Mouse (Mus musculus): ENCODE data around the gene Gm49416. TPM values are rescaled to one million over a fixed set of nuclear protein-coding genes. Genes with fewer than 3 reads are reported as not detected.

The Gm49416 gene
- polyA plus RNA-seq, 1 experiment from 2014 or later: not detected

DNA sequence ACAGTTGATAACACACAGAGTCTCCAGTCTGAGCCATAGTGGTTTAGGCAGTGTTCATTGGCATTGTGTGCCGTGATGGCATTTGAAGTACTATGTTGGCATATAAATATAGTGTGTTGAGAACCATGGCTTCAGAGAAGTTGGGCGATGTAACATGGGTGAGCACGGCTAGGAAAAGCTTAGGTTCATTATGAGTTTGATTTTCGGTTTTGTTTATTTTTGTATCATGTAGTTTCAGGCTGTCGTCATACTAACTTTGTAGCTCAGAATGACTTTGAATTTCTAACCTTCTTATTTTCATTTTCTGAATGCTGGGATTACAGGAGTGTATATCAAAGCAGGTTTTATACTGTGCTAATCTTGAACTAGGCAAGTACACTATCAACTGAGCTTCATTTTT, 14.7 kb downstream of the Gm49416 start:
- H3K4me2 ChIP-seq: no peak overlapping the region
- 87% methylated on average over 5 of the region's 5 CpGs for WGBS
- H3K9me3 ChIP-seq: no peaks in the 10 kb centered on the region
- no peak for ATAC-seq (ENCODE audit: borderline replicate concordance, extremely low read depth, low FRiP score, low TSS enrichment)
- H3K27me3 ChIP-seq: no peaks in the 10 kb centered on the region
- peaks cover 60% of the 10 kb centered on the region for H3K36me3 ChIP-seq
- H3K9ac ChIP-seq: no peak overlapping the region
- peaks cover 13% of the 10 kb centered on the region for H3K4me1 ChIP-seq
- no peak overlapping the region for H3K4me3 ChIP-seq
- no peak overlapping the region for H3K27ac ChIP-seq

DNA sequence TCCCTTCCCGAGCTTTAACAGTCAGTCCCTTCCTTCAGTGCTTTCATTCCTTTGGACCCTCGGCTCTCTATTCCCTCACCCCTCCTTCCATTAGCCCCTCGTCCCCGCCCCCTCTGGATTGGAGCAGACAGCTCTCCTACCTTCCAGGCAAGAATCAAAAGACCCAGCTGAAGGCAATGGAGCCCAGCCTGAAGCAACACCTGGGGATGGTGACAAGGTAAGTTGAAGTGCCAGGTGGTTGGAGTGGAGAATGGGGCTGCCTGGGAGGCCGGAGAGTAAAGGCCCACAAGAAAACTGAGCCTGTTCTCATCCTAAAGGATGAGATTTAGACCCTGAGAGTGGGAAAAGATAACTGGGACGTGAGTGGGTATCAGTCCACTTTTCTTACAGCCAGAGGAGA, 19.8 kb downstream of the Gm49416 start:
- Histone ChIP-seq H3K9me3 (no peaks in the 10 kb centered on the region), H3K27me3 (no peaks in the 10 kb centered on the region), H3K36me3 (peaks cover 96% of the 10 kb centered on the region), H3K4me3 (no peak overlapping the region), H3K4me2 (no peak overlapping the region), H3K9ac (no peak overlapping the region), H3K27ac (no peak overlapping the region), H3K4me1 (no peaks in the 10 kb centered on the region)
- 88% methylated on average over 6 of the region's 6 CpGs for WGBS
- no peak for ATAC-seq (ENCODE audit: borderline replicate concordance, extremely low read depth, low FRiP score, low TSS enrichment)

DNA sequence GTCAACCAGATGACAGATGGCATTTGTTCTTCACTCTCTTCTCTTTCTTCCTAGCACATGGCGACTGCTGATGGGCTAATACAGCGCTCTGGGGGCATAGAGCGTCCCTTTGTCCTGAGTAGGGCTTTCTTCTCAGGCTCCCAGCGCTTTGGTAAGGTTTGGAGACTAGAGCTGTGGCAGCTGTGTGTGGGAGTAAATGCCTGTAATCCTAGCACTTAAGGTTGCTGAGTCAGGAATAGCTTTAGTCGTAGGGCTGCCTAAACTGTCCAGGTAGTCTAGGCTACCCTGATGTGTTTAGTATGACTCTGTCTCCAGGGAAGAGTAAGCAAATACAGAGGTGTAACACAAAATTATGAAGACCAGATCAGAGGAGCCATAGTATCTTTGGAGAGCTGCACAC, 23.1 kb downstream of the Gm49416 start:
- H3K4me2 ChIP-seq: no peak overlapping the region
- H3K4me3 ChIP-seq: no peak overlapping the region
- no peaks in the 10 kb centered on the region for H3K4me1 ChIP-seq
- no peak overlapping the region for H3K27ac ChIP-seq
- H3K36me3 ChIP-seq: peaks cover 99% of the 10 kb centered on the region
- no peaks in the 10 kb centered on the region for H3K9me3 ChIP-seq
- ATAC-seq (ENCODE audit: borderline replicate concordance, extremely low read depth, low FRiP score, low TSS enrichment): no peak
- WGBS: 93% methylated on average over 5 of the region's 5 CpGs
- H3K9ac ChIP-seq: no peak overlapping the region
- no peaks in the 10 kb centered on the region for H3K27me3 ChIP-seq

DNA sequence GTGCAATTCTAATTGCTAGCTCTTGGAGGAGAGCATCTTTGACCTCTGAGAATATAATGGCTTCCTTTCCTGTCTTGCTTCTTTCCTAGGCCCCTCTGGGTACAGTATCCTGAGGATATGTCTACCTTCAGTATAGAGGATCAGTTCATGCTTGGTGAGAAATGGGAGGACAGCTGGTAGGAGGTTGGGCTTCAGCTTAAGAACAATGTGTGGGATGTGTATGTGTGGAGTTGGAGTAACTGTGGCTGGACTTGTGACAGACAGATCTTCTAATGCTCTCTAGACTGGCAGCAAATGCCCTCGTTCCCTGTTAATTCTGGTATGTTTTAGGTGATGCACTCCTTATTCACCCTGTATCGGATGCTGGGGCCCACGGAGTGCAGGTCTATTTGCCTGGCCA, 25.5 kb downstream of the Gm49416 start:
- Histone ChIP-seq H3K27me3 (no peaks in the 10 kb centered on the region), H3K9ac (no peak overlapping the region), H3K4me1 (no peaks in the 10 kb centered on the region), H3K27ac (no peak overlapping the region), H3K36me3 (peaks cover 80% of the 10 kb centered on the region), H3K4me3 (no peak overlapping the region), H3K4me2 (no peak overlapping the region), H3K9me3 (no peaks in the 10 kb centered on the region)
- 92% methylated on average over 3 of the region's 3 CpGs for WGBS
- no peak for ATAC-seq (ENCODE audit: borderline replicate concordance, extremely low read depth, low FRiP score, low TSS enrichment)

DNA sequence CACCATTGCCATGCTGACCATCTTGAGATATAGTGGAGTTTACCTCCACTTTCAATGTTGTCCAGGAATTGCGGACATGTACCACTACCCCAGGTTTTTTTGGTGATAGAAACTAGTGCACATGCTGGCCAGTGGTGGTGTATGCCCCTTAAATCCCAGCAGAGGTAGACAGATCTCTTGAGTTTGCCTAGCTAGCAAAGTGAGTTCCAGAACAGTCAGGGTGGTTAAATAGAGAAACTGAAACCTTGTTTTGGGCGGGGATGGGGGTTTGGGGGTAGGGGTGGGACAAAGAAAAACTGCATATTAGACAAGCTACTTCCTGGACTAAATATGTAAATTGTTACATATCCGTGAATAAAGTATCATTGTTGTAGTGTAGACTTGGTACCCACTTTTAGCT, 30.3 kb downstream of the Gm49416 start:
- no peaks in the 10 kb centered on the region for H3K27me3 ChIP-seq
- 88% methylated on average over 3 of the region's 3 CpGs for WGBS
- no peak overlapping the region for H3K27ac ChIP-seq
- H3K36me3 ChIP-seq: peaks cover 38% of the 10 kb centered on the region
- no peak overlapping the region for H3K4me3 ChIP-seq
- no peak overlapping the region for H3K9ac ChIP-seq
- peaks cover 14% of the 10 kb centered on the region for H3K4me1 ChIP-seq
- no peak for ATAC-seq (ENCODE audit: borderline replicate concordance, extremely low read depth, low FRiP score, low TSS enrichment)
- no peak overlapping the region for H3K4me2 ChIP-seq
- H3K9me3 ChIP-seq: no peaks in the 10 kb centered on the region

DNA sequence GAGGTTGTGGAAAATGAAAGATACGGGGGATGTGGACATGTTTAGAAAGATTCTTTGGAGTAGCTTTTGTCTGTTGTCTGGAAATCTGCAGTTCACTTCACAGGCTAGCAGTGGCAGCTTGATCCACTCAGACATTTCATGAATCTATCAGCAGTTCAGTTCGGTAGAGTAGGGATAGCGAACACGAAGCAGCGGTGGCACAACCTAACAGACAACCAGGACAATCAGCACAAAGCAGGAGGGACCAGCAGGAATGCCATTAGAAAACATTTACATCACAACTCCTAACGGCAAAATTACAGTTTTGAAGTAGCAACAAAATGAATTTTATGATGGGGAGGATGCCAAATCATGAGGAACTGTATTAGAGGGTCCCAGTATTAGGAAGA, 31.0 kb downstream of the Gm49416 start:
- Histone ChIP-seq H3K9ac (no peak overlapping the region), H3K27ac (peak overlapping the region; percentile 91), H3K36me3 (peaks cover 31% of the 10 kb centered on the region), H3K4me3 (peak overlapping the region; percentile 83), H3K4me1 (peaks cover 14% of the 10 kb centered on the region), H3K4me2 (peak overlapping the region; percentile 72), H3K27me3 (no peaks in the 10 kb centered on the region), H3K9me3 (no peaks in the 10 kb centered on the region)
- 60% methylated on average over 6 of the region's 6 CpGs for WGBS
- ATAC-seq (ENCODE audit: borderline replicate concordance, extremely low read depth, low FRiP score, low TSS enrichment): no peak

DNA sequence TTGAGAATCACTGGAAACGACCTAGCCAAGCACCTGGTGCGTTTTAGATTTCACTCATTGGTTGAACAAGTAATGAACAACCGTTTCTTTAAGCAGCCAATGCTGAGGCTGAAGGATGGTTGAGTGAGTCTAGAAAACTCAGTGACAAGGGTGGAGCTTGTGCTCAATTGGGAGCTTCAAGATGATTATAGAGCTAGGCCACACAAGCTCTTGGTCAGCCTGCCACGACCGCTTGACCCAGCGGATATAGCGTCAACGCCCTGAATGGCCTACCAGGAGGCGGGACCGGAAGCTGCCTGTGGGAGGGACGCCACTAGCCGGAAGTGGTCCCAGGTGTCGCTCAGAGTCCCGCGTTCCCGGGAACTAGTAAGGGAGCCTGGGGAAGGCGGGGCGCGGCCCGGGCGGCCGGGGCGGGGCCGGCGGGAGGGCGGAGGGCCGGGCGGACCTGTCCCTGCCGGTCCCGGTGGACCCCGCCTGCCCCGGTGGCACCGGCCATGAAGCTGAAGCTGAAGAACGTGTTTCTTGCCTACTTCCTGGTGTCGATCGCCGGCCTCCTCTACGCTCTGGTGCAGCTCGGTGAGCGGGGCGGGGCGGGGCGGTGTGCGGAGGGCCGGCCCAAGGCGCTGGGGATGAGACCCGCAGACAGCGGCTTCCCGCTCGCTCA, 31.5 kb downstream of the Gm49416 start, which contains the start of gene B3gat3:
Gene B3gat3 (plus strand): TSS at position 302 of the 664 bp plus-strand sequence.
- peak within 1 kb of the TSS; percentile 73 for H3K9ac ChIP-seq
- H3K4me2 ChIP-seq: peak within 1 kb of the TSS; percentile 72
- 2% methylated on average over 47 of the region's 50 CpGs for WGBS
- peak within 1 kb of the TSS; percentile 83 for H3K4me3 ChIP-seq
- H3K27me3 ChIP-seq: no peaks in the 10 kb centered on the region
- ATAC-seq (ENCODE audit: borderline replicate concordance, extremely low read depth, low FRiP score, low TSS enrichment): peak; percentile 99
- H3K4me1 ChIP-seq: peaks cover 14% of the 10 kb centered on the region
- no peaks in the 10 kb centered on the region for H3K9me3 ChIP-seq
- peaks cover 27% of the 10 kb centered on the region for H3K36me3 ChIP-seq
- H3K27ac ChIP-seq: peak within 1 kb of the TSS; percentile 91

DNA sequence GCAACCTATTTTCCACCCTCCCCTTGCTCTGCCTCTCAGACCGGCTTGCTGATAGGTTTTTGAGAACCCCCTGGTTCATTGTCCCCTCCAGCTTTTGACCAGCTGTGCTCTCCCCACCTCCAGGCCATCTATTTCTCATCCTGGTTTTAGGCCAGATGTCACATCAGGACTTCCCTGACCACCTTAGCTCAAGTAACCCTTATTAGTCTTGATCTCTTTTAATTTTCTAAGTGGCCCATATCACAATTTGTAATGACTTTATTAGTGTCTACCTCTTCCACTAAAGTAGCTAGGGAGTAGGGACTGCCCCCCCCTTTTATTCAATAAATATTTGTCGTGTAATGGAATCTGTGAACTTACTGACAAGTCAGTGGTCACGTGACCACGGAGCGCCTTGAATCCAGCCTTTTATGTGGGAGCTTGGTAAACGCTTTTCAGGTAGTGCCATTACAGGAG, 32.1 kb downstream of the Gm49416 start:
- H3K9ac ChIP-seq: peak overlapping the region; percentile 73
- no peaks in the 10 kb centered on the region for H3K9me3 ChIP-seq
- ATAC-seq (ENCODE audit: borderline replicate concordance, extremely low read depth, low FRiP score, low TSS enrichment): no peak
- peak overlapping the region; percentile 83 for H3K4me3 ChIP-seq
- no peaks in the 10 kb centered on the region for H3K27me3 ChIP-seq
- WGBS: 1% methylated on average over 6 of the region's 6 CpGs
- H3K27ac ChIP-seq: peak overlapping the region; percentile 91
- peak overlapping the region; percentile 72 for H3K4me2 ChIP-seq
- H3K36me3 ChIP-seq: peaks cover 24% of the 10 kb centered on the region
- H3K4me1 ChIP-seq: peaks cover 14% of the 10 kb centered on the region

DNA sequence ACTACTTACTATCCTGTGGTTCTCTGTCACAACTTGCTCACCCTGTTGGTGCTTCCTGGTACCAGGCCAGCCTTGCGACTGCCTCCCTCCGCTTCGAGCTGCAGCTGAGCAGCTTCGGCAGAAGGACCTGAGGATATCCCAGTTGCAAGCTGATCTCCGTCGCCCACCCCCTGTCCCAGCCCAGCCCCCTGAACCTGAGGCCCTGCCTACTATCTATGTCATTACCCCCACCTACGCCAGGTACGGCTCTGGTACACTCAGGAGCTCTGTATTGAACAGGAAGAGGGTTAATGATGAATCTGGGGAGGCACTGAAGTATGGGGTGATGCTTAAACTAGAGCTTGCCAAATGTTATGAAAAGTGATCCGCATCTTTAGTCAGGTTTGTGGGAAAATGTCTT, 33.0 kb downstream of the Gm49416 start:
- ATAC-seq (ENCODE audit: borderline replicate concordance, extremely low read depth, low FRiP score, low TSS enrichment): no peak
- Histone ChIP-seq H3K4me1 (peaks cover 14% of the 10 kb centered on the region), H3K27me3 (no peaks in the 10 kb centered on the region), H3K9ac (peak overlapping the region; percentile 73), H3K36me3 (peaks cover 20% of the 10 kb centered on the region), H3K9me3 (no peaks in the 10 kb centered on the region), H3K4me2 (peak overlapping the region; percentile 72), H3K4me3 (peak overlapping the region; percentile 83), H3K27ac (no peak overlapping the region)
- 79% methylated on average over 9 of the region's 9 CpGs for WGBS

DNA sequence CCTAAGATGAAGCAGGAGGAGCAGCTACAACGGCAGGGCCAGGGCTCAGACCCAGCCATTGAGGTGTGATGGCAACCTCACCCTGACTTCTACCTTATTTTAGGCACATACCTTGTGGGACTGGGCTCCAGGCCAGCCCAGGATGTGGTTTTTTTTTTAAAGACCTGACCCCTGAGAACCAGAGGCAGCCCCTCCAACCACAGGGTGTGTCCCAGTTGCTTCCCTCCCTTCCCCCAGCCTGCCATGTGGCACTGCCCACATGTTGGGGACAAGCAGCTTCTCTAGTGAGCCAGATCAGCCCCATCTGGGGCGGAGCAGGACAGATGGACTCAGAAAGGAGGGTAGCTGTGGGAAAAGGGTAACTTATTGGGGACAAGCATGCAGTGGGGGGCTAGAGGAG, 38.0 kb downstream of the Gm49416 start:
- no peak overlapping the region for H3K4me3 ChIP-seq
- H3K27ac ChIP-seq: no peak overlapping the region
- no peaks in the 10 kb centered on the region for H3K27me3 ChIP-seq
- peaks cover 16% of the 10 kb centered on the region for H3K4me1 ChIP-seq
- no peak for ATAC-seq (ENCODE audit: borderline replicate concordance, extremely low read depth, low FRiP score, low TSS enrichment)
- peaks cover 21% of the 10 kb centered on the region; the same call in 1 of the 2 replicates for H3K36me3 ChIP-seq
- H3K9me3 ChIP-seq: no peaks in the 10 kb centered on the region
- WGBS: 81% methylated on average over 2 of the region's 2 CpGs
- H3K9ac ChIP-seq: no peak overlapping the region
- H3K4me2 ChIP-seq: no peak overlapping the region

DNA sequence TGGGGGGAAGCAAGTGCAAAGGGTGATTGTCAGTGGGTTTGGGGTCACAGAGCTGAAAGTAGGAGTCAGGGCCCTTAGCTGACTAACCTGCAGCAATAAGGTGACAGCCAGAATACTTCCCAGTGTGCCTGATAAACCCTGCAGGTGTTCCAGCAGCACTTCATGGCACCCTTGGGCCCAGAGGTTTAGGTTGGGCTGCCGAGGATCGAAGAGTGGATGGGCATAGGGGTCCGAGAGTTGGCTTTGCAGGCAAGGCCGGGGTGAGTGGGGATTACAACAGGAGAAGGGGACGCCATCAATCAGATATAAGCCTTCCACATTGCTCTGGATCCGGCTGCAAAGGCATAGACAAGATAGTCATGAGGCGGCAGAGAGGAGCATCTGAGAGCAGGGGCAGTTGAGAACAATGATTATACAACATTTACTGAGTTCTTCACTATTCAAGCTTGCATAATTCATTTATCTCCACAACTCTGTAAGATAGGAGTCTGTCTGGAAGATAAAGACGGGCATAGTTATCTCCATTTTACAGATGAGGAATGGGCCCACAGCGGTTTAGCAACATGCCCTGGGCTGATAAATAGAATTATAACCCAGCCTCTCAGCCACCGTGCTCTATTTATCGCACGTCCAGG, 39.3 kb downstream of the Gm49416 start:
- Histone ChIP-seq H3K27ac (no peak overlapping the region), H3K36me3 (peaks cover 22% of the 10 kb centered on the region; the same call in 1 of the 2 replicates), H3K4me2 (no peak overlapping the region), H3K4me3 (no peak overlapping the region), H3K27me3 (no peaks in the 10 kb centered on the region), H3K9me3 (no peaks in the 10 kb centered on the region), H3K4me1 (peaks cover 15% of the 10 kb centered on the region), H3K9ac (no peak overlapping the region)
- ATAC-seq (ENCODE audit: borderline replicate concordance, extremely low read depth, low FRiP score, low TSS enrichment): no peak
- 79% methylated on average over 12 of the region's 12 CpGs for WGBS

DNA sequence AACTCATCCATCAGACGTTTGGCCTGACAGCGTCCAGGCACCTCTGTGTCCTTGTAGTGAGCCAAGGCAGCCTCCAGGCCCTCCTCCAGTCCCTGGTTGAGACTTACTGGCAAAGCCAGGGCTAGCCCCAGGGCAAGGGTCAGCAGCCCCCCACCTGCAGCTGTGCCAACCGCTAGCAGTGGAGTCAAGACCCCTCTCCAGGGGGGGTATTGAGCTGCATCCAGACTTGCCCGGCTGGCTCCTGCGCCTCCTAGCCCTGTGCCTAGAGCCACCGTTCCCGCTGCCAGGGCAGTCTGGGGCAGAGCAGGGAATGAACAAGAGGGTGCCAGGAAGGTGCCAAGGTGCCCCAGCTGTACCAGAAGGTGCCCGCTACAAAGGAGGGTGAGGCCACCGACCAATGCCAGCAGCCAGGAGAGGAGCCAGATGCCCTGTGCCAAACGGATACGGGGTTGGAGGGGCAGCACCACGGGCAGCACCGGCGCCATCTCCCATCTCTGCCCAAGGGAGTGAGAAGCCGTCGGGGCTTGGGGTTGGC, 40.0 kb downstream of the Gm49416 start:
- H3K27me3 ChIP-seq: no peaks in the 10 kb centered on the region
- peaks cover 26% of the 10 kb centered on the region; the same call in 1 of the 2 replicates for H3K36me3 ChIP-seq
- peak overlapping the region; percentile 79 for H3K4me3 ChIP-seq
- peak overlapping the region; percentile 92 for H3K27ac ChIP-seq
- H3K4me1 ChIP-seq: peaks cover 15% of the 10 kb centered on the region
- peak; percentile 7; the same call in 1 of the 2 replicates for ATAC-seq (ENCODE audit: borderline replicate concordance, extremely low read depth, low FRiP score, low TSS enrichment)
- peak overlapping the region; percentile 67 for H3K4me2 ChIP-seq
- peak overlapping the region; percentile 70; the same call in 1 of the 2 replicates for H3K9ac ChIP-seq
- 24% methylated on average over 16 of the region's 16 CpGs for WGBS
- no peaks in the 10 kb centered on the region for H3K9me3 ChIP-seq

All from lung, embryonic 15.5 days (tissue).